Mouse (Mus musculus): Measurements from ENCODE around the gene Kif20b.

DNA sequence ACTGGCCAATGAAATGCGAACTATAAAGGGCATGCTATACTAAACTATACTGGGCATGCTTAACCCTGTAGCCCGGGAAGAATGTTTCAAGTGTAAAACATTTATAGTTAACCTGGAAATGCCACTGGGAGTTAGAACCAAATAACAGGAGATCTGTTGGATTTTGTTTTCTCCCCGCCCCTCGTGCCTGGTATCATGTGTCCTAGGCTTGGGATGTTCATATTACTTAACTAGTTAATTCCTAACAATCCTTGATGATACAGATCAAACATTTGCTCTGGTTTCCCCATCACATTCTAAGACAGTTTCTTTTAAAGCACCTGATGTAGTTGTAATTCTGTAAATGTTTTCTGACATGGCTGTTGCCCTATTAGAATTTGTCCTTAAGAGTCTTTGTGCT, 2.1 kb upstream of the Kif20b start:
- no peak for TF ChIP-seq CTCF (IDR thresholded peaks at IDR 0.05; ENCODE audit: extremely low read depth, insufficient read length, insufficient replicate concordance, low read depth, low read length)
- no peak for TF ChIP-seq POLR2A (IDR thresholded peaks at IDR 0.05; ENCODE audit: low read depth, low read length)
